Mouse (Mus musculus) lung, embryonic 15.5 days (tissue): ENCODE measurements around the gene Dcaf1. TPM values are rescaled to one million over a fixed set of nuclear protein-coding genes. Genes with fewer than 3 reads are reported as not detected.
A peak's percentile ranks its signal among the peaks of the same experiment; 100 is the strongest.

ENCODE experiments used
- ATAC-seq: fragments of 200-750 bp; cut with Nextera tagmentation; 2 replicates; pipeline ENCODE4 v1.8.0; 2017; ENCODE audit warnings: moderate number of reproducible peaks, borderline replicate concordance; ENCODE audit not compliant: low FRiP score, low TSS enrichment; ENCODE audit errors: extremely low read depth
- H3K27ac ChIP-seq: fragments of 300-500 bp; sonication (generic); 2 replicates; pipeline ENCODE4 v1.5.1; 2015; ENCODE audit warnings: moderate library complexity, mild to moderate bottlenecking, inconsistent platforms
- H3K27me3 ChIP-seq: fragments of 300-500 bp; sonication (generic); 2 replicates; pipeline ENCODE4 v1.6.1; 2015; ENCODE audit warnings: inconsistent platforms
- H3K36me3 ChIP-seq: fragments of 300-500 bp; sonication (generic); 2 replicates; pipeline ENCODE4 v1.6.1; 2015; ENCODE audit warnings: inconsistent platforms
- H3K4me1 ChIP-seq: fragments of 300-500 bp; sonication (generic); 2 replicates; pipeline ENCODE4 v1.6.1; 2015; ENCODE audit warnings: inconsistent platforms
- H3K4me2 ChIP-seq: fragments of 300-500 bp; sonication (generic); 2 replicates; pipeline ENCODE4 v1.6.1; 2015; ENCODE audit warnings: inconsistent platforms, mild to moderate bottlenecking, moderate library complexity
- H3K4me3 ChIP-seq: fragments of 300-500 bp; sonication (generic); 2 replicates; pipeline ENCODE4 v1.5.1; 2015; ENCODE audit warnings: mild to moderate bottlenecking, inconsistent platforms
- H3K9ac ChIP-seq: fragments of 300-500 bp; sonication (generic); 2 replicates; pipeline ENCODE4 v1.6.1; 2015; ENCODE audit warnings: inconsistent platforms
- H3K9me3 ChIP-seq: fragments of 300-500 bp; sonication (generic); 2 replicates; pipeline ENCODE4 v1.6.1; 2016; ENCODE audit warnings: inconsistent platforms
- WGBS: fragments of 180-500 bp; shearing (Covaris S2); methylation state at CpG from one replicate; pipeline ENCODE4 v1.1.7; 2015; 5-methylcytosine and 5-hydroxymethylcytosine counted together
- polyA plus RNA-seq: library from polyadenylated mRNA; unstranded; fragments of >200 nt; fragmentation: Nextera tagmentation; extraction: Ambion mirVana; gene quantifications from 2 replicates; pipeline ENCODE4 v1.2.1, GENCODE M21; 2015

Gene Dcaf1
- polyA plus RNA-seq, 1 experiment from 2014 or later, result 17.4 TPM

GRCm38 (mm10) chr9:106881071-106881755 lies 59.5 kb downstream of the Dcaf1 start:
- 54% methylated on average over 4 of the region's 4 CpGs for WGBS
- peaks cover 56% of the 10 kb centered on the region for H3K36me3 ChIP-seq
- H3K4me3 ChIP-seq, result no peak overlapping the region
- H3K27me3 ChIP-seq, result no peaks in the 10 kb centered on the region
- no peak for ATAC-seq
- no peaks in the 10 kb centered on the region for H3K9me3 ChIP-seq
- peaks cover 32% of the 10 kb centered on the region for H3K4me1 ChIP-seq
- H3K9ac ChIP-seq, result no peak overlapping the region
- H3K27ac ChIP-seq, result no peak overlapping the region
- no peak overlapping the region for H3K4me2 ChIP-seq

DNA sequence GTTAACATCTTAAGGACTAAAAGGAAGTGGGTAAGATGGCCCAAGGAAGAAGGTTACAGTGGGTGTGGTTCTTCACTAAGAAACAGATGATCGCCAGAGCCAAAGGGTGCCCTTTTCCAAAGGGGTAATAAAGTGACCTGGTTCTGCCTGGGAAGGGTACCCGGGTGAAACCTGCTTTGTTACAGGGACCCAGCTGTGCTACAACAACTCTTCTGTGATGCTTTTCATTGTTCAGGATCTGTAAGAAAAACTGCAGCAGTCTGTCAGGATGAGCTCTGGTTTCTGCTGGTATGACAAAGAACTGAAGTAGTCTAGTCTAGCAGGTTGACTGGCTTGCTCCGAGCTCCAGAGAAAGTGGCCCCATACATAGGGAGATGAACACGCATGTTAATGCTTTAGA lies 60.5 kb downstream of the Dcaf1 start:
- peaks cover 32% of the 10 kb centered on the region for H3K4me1 ChIP-seq
- no peaks in the 10 kb centered on the region for H3K9me3 ChIP-seq
- 67% methylated on average over 4 of the region's 4 CpGs for WGBS
- H3K9ac ChIP-seq, result no peak overlapping the region
- no peaks in the 10 kb centered on the region for H3K27me3 ChIP-seq
- ATAC-seq, result no peak
- no peak overlapping the region for H3K4me2 ChIP-seq
- H3K36me3 ChIP-seq, result peaks cover 48% of the 10 kb centered on the region
- no peak overlapping the region for H3K27ac ChIP-seq
- no peak overlapping the region for H3K4me3 ChIP-seq

GRCm38 (mm10) chr9:106883085-106883484 lies 61.4 kb downstream of the Dcaf1 start:
- H3K4me1 ChIP-seq, result peaks cover 41% of the 10 kb centered on the region
- no peaks in the 10 kb centered on the region for H3K27me3 ChIP-seq
- ATAC-seq, result no peak
- H3K9me3 ChIP-seq, result no peaks in the 10 kb centered on the region
- peak overlapping the region; percentile 95; the same call in 1 of the 2 replicates for H3K4me2 ChIP-seq
- H3K4me3 ChIP-seq, result no peak overlapping the region
- peaks cover 45% of the 10 kb centered on the region for H3K36me3 ChIP-seq
- no peak overlapping the region for H3K27ac ChIP-seq
- H3K9ac ChIP-seq, result no peak overlapping the region
- 67% methylated on average over 3 of the region's 3 CpGs for WGBS

DNA sequence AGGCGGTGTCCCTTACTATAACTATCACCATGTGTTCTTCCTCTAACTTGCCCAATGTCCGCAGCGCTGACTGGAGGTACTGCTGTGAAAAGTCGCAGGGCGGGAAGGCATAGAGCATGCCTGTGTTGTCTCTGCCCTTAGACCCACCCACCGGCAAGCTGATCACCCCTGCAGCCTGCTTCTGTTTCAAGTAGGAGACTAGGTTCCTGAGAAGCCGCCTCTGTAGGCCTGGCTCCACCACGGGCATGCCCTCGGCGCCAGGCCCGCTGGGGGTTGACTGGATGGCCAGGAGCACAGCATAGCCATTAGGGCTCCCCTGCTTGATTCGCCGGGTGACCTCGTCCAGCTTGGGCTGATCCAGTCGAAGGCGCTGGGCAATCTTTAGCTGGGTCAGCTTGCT lies 62.6 kb downstream of the Dcaf1 start:
- no peak for ATAC-seq
- WGBS, result 15% methylated on average over 16 of the region's 16 CpGs

DNA sequence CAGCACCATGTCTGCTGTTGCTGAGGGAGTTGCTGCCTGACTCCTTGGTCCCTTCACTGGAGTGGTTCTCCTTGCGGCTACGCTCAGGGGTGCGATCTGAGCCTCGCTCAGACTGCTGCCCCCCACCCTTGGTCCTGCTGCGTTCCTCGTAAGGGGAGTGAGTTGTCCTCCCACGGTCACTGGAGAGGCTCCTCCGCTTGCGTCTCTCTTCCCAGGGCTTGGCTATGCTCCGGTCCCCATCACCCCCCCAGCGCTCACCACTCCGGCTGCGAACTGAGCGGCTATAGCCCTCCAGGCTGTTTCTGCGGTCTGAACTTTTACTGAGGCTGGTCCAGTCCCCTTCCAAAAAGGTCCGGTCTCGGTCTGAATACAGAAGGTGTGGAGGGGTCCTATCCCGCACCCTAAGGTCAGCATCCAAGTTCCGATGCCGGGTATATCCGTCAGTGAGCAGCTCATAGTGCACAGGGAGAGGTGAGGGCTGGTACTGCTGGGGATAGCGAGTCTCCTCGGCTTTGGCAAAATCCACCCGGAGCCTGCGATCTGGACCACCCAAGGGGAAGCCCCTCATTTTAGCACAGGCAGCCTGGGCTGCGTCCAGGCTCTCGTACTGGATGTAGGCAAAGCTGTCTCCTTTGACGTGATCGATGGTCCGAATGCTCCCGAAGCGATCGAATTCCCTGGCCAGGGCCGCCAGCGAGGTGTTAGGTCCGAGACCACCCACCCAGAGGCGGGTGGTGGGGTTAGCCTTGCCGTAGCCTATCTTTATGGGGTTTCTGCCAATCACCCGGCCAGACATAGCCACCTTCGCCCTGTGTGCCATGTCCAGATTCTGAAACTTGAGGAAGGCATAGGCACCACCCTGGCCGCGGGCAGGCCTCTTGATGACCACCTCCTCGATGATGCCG lies 63.6 kb downstream of the Dcaf1 start:
- H3K4me3 ChIP-seq, result peak overlapping the region; percentile 77
- peaks cover 51% of the 10 kb centered on the region for H3K36me3 ChIP-seq
- peak overlapping the region; percentile 95 for H3K4me2 ChIP-seq
- peak overlapping the region; percentile 87 for H3K9ac ChIP-seq
- no peaks in the 10 kb centered on the region for H3K27me3 ChIP-seq
- peaks cover 58% of the 10 kb centered on the region for H3K4me1 ChIP-seq
- WGBS, result 6% methylated on average over 44 of the region's 44 CpGs
- ATAC-seq, result no peak
- H3K9me3 ChIP-seq, result no peaks in the 10 kb centered on the region
- no peak overlapping the region for H3K27ac ChIP-seq

More for the DNA sequence above, 62.6 kb downstream of the Dcaf1 start:
- peaks cover 48% of the 10 kb centered on the region for H3K36me3 ChIP-seq
- H3K9ac ChIP-seq, result peak overlapping the region; percentile 87; the same call in 1 of the 2 replicates
- no peaks in the 10 kb centered on the region for H3K9me3 ChIP-seq
- H3K4me2 ChIP-seq, result peak overlapping the region; percentile 95
- no peak overlapping the region for H3K27ac ChIP-seq
- H3K4me1 ChIP-seq, result peaks cover 49% of the 10 kb centered on the region
- no peaks in the 10 kb centered on the region for H3K27me3 ChIP-seq
- H3K4me3 ChIP-seq, result peak overlapping the region; percentile 77

DNA sequence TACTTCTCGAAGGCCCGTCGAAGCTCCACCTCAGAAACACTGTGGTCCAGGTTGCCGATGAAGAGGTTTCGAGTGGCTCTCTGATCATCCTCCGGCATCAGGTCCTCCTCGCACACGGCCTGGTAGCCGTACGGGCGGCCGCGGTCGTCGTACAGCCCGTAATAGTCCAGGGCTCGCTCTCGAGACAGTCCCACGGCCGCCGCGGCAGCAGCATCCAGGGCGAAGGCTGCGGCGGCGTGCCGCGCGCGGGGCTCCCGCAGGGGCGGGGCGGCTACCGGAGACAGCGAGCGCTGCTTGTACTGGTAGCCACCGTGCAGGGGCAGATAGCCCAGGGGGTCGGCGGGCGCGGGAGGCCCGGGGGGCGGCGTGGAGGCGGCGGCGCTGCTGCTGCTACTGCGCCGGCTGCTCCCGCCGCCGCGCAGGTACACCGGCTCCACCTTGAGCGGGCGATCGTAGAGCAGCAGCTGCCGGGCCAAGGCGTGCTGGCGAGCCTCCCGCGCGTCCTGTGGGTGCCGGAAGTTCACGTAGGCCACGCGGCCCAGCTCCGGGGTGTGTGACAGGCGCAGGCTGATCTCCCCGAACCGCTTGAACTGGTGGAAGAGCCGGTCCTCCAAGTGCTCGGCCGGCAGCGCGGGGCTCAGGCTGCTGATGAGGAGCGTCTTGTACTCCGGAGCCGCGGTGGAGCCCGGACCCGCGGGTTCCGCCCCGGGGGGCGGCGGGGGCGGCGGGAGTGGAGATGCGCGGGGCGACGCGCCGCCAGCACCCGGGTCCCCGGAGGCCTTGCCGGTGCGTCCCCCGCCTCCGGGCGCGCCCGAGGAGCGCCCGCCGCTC lies 64.4 kb downstream of the Dcaf1 start:
- under 1% methylated on average over 91 of the region's 107 CpGs for WGBS
- Histone ChIP-seq H3K36me3 (peaks cover 51% of the 10 kb centered on the region), H3K27me3 (no peaks in the 10 kb centered on the region), H3K4me3 (peak overlapping the region; percentile 77), H3K9me3 (no peaks in the 10 kb centered on the region), H3K4me1 (peaks cover 67% of the 10 kb centered on the region), H3K27ac (peak overlapping the region; percentile 83), H3K9ac (peak overlapping the region; percentile 87), H3K4me2 (peak overlapping the region; percentile 95)
- 0 out of 2 replicates have a peak, but pooled peaks have one; percentile 1 for ATAC-seq

DNA sequence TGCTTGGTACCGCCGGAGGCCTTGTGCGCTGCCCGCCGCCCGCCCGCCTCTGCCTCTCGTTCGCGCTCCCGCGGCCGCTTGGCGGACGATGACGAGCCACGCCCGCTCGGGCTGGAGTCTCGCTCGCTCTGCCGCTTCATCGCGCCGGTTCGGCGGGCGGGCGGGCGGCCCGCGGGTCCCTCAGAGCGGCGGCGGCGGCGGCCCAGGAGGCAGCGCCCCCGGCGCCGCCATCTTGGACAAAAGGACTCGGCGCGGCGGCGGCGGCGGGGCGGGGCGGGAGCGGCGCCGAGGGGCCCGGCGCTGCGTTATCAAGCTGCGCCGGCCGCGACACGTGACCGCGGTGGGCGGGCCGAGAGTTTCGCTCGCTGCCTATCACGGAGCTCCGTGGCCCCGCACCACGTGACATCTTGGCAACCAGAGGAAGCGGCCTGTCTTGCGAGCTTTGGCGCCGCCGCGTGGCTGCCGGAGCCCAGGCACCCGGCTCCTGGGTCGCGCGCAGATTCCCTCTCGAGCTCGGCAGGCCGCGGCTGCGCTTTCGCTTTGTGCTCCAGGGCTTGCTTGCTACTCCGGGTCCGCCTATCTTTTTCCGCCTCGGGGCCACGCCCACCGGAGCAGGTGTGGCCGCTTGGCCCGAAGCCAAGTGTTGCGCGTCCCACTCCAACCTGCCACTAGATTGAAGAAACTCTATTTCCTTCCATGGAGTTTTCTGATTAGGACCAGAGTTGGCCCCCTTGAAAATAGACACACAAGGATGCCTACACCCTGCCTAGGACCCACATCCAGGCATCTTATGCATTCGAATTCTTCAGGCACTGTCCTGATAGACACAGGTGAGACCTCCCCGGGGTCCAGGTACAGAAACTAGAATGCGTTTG lies 65.4 kb downstream of the Dcaf1 start, which contains the start of gene Rbm15b:
Rbm15b (minus strand) TSS at position 601 of the 875 bp plus-strand sequence.
- H3K9ac ChIP-seq, result peak within 1 kb of the TSS; percentile 87
- peak within 1 kb of the TSS; percentile 77 for H3K4me3 ChIP-seq
- H3K36me3 ChIP-seq, result peaks cover 42% of the 10 kb centered on the region
- H3K4me2 ChIP-seq, result peak within 1 kb of the TSS; percentile 95
- 2% methylated on average over 75 of the region's 101 CpGs for WGBS
- peak within 1 kb of the TSS; percentile 83 for H3K27ac ChIP-seq
- peaks cover 67% of the 10 kb centered on the region for H3K4me1 ChIP-seq
- ATAC-seq, result peak; percentile 79
- H3K9me3 ChIP-seq, result no peaks in the 10 kb centered on the region
- no peaks in the 10 kb centered on the region for H3K27me3 ChIP-seq

GRCm38 (mm10) chr9:106888346-106888745 lies 66.7 kb downstream of the Dcaf1 start:
- no peak overlapping the region for H3K9ac ChIP-seq
- H3K36me3 ChIP-seq, result peaks cover 29% of the 10 kb centered on the region
- H3K27ac ChIP-seq, result no peak overlapping the region
- H3K4me2 ChIP-seq, result no peak overlapping the region
- H3K4me1 ChIP-seq, result peaks cover 67% of the 10 kb centered on the region
- H3K27me3 ChIP-seq, result no peaks in the 10 kb centered on the region
- 89% methylated on average over 3 of the region's 3 CpGs for WGBS
- no peak for ATAC-seq
- no peaks in the 10 kb centered on the region for H3K9me3 ChIP-seq
- no peak overlapping the region for H3K4me3 ChIP-seq

DNA sequence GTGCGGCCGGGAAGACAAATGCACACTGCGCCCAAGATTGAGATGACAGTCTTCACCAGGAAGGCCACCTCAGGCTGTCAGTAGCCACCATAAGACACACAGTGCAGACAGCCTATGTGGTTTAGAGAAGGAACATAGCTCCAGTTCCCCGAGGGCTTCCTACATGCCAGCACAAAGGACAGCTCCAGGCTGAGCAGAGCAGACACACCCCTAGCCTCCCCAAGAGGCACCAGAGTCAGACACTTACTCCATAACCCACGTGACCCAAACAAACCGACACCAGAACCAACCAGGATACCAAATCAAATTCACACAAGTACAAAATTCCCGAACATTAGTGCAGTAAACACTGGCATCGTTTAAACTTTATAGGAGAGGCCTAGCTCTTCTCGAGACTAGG lies 67.6 kb downstream of the Dcaf1 start:
- H3K4me2 ChIP-seq, result no peak overlapping the region
- peaks cover 24% of the 10 kb centered on the region for H3K36me3 ChIP-seq
- H3K9me3 ChIP-seq, result no peaks in the 10 kb centered on the region
- H3K27me3 ChIP-seq, result no peaks in the 10 kb centered on the region
- H3K4me1 ChIP-seq, result peaks cover 59% of the 10 kb centered on the region
- H3K4me3 ChIP-seq, result no peak overlapping the region
- no peak overlapping the region for H3K27ac ChIP-seq
- ATAC-seq, result no peak
- no peak overlapping the region for H3K9ac ChIP-seq
- 71% methylated on average over 9 of the region's 9 CpGs for whole genome bisulfite sequencing

- Histone ChIP-seq H3K4me1 (peaks cover 46% of the 10 kb centered on the region), H3K27ac (0 out of 2 replicates have a peak overlapping the region, but pooled peaks have one; percentile 85), H3K4me2 (peak overlapping the region; percentile 56), H3K4me3 (peak overlapping the region; percentile 91), H3K9ac (peak overlapping the region; percentile 92), H3K9me3 (no peaks in the 10 kb centered on the region), H3K27me3 (no peaks in the 10 kb centered on the region), H3K36me3 (peaks cover 24% of the 10 kb centered on the region)
- 44% methylated on average over 8 of the region's 8 CpGs for WGBS
- no peak for ATAC-seq
Observed at GRCm38 (mm10) chr9:106890496-106891240, 69.0 kb downstream of the Dcaf1 start.
